ENCODE assay signal across 8 mouse cellular contexts in genomic region chr4:130861653-130862208, GRCm38 (mm10). TPM values are rescaled to one million over a fixed set of nuclear protein-coding genes. Genes with fewer than 3 reads are reported as not detected.
A peak's percentile ranks its signal among the peaks of the same experiment; 100 is the strongest.
DNase-seq lines count a peak whose midpoint lies in the region; ATAC-seq and TF ChIP-seq lines count a peak whose summit lies in the region.

No protein-coding gene starts in this region.

- peak; percentile 64 for TF ChIP-seq POLR2A in cortical plate, adult 2 months (IDR thresholded peaks at IDR 0.05; ENCODE audit: extremely low read depth, insufficient read depth, low read length)

- H3K27me3 ChIP-seq in intestine, postnatal 0 days (replicated peaks; ENCODE audit: control insufficient read depth, insufficient read depth, low read length), result 0 out of 2 replicates have a peak, but pooled peaks cover 10% of the 10 kb centered on the region
- H3K27me3 ChIP-seq in midbrain, embryonic 14.5 days (ENCODE audit: control insufficient read depth, insufficient read depth, low read length), result peaks cover 12% of the 10 kb centered on the region; the same call in 1 of the 2 replicates

- H3K9me3 ChIP-seq in intestine, postnatal 0 days (ENCODE audit: control insufficient read depth), result no peaks in the 10 kb centered on the region
- no peaks in the 10 kb centered on the region for H3K9me3 ChIP-seq in midbrain, embryonic 14.5 days (ENCODE audit: control insufficient read depth, low read length)

- peak overlapping the region; percentile 18; the same call in 1 of the 2 replicates for H3K9ac ChIP-seq in intestine, postnatal 0 days (ENCODE audit: low read depth, low read length)
- H3K9ac ChIP-seq in midbrain, embryonic 14.5 days (replicated peaks; ENCODE audit: low read length), result peak overlapping the region; percentile 52

- H3K36me3 ChIP-seq in intestine, postnatal 0 days (ENCODE audit: control insufficient read depth, insufficient read depth), result no peaks in the 10 kb centered on the region
- H3K36me3 ChIP-seq in midbrain, embryonic 14.5 days (ENCODE audit: control insufficient read depth, insufficient read depth, low read length), result no peaks in the 10 kb centered on the region

- no peak overlapping the region for H3K4me3 ChIP-seq in cortical plate, adult 2 months (ENCODE audit: insufficient read depth, low read length)
- H3K4me3 ChIP-seq in intestine, postnatal 0 days (ENCODE audit: low read depth, low read length), result no peak overlapping the region
- H3K4me3 ChIP-seq in midbrain, embryonic 14.5 days (replicated peaks; ENCODE audit: low read depth, low read length), result peak overlapping the region; percentile 25

- H3K4me1 ChIP-seq in cortical plate, adult 2 months (ENCODE audit: control insufficient read depth, insufficient read depth, low read length), result peaks cover 15% of the 10 kb centered on the region
- no peaks in the 10 kb centered on the region for H3K4me1 ChIP-seq in intestine, postnatal 0 days (replicated peaks; ENCODE audit: control insufficient read depth, insufficient read depth, low read length)
- peaks cover 42% of the 10 kb centered on the region for H3K4me1 ChIP-seq in midbrain, embryonic 14.5 days (ENCODE audit: control insufficient read depth, insufficient read depth, low read length)

- 4% methylated on average over 30 of the region's 30 CpGs for WGBS in intestine, postnatal 0 days
- 2% methylated on average over 30 of the region's 30 CpGs for WGBS in midbrain, embryonic 14.5 days

- DNase-seq in adrenal gland, adult 8-10 months, result peak; percentile 90
- peak; percentile 61 for DNase-seq in gastrocnemius, postnatal 25 days
- DNase-seq in left cerebral cortex, postnatal 10 days (ENCODE audit: extremely low spot score in 1 of 2, low spot score in 2 of 2), result peak; percentile 93 to 95
- DNase-seq in midbrain, embryonic 14.5 days, result peak; percentile 94
- DNase-seq in testis, postnatal 14 days (ENCODE audit: low spot score), result peak; percentile 58

- intact Hi-C loops in left cerebral cortex, postnatal 10 days (cut with DNase I), result no loop called here

- H3K27ac ChIP-seq in cortical plate, adult 2 months (ENCODE audit: insufficient read depth, low read length), result peak overlapping the region; percentile 58
- no peak overlapping the region for H3K27ac ChIP-seq in intestine, postnatal 0 days (ENCODE audit: low read depth, low read length)
- H3K27ac ChIP-seq in midbrain, embryonic 14.5 days (replicated peaks; ENCODE audit: low read depth, low read length), result peak overlapping the region; percentile 74

- TF ChIP-seq CTCF in cortical plate, adult 2 months (IDR thresholded peaks at IDR 0.05; ENCODE audit: extremely low read depth, insufficient read depth, low read length), result no peak
- TF ChIP-seq CTCF in intestine, postnatal 0 days (IDR thresholded peaks at IDR 0.05; ENCODE audit: low read depth), result peak; percentile 33; the same call in 1 of the 2 replicates

- H3K4me2 ChIP-seq in intestine, postnatal 0 days (replicated peaks; ENCODE audit: low read depth), result peak overlapping the region; percentile 45
- peak overlapping the region; percentile 60 for H3K4me2 ChIP-seq in midbrain, embryonic 14.5 days (ENCODE audit: low read length)

- ATAC-seq in intestine, postnatal 0 days, result peak; percentile 48
- peak; percentile 87 for ATAC-seq in midbrain, embryonic 14.5 days (ENCODE audit: low FRiP score, low TSS enrichment)
- no peak for ATAC-seq in erythroid progenitor cell, adult 5-6 weeks (replicated peaks; ENCODE audit: low FRiP score, poor library complexity, severe bottlenecking)

RNA-seq across cellular contexts. Expression of gene Laptm5, which starts 51.2 kb away (rescaled TPM):
- total RNA-seq in adrenal gland, adult 8-10 months (2022), result 10 to 100 TPM; 21.1 to 57.8 (median 37.6) TPM
- polyA plus RNA-seq in cortical plate, adult 2 months (2012; rRNA removed), result 66.8 and 71.4 TPM in 2 replicates
- total RNA-seq in gastrocnemius, postnatal 25 days (2021), result 1 to 10 TPM; 3.1 to 6.7 TPM
- polyA plus RNA-seq in intestine, postnatal 0 days (2015; fragmentation: Nextera tagmentation; extraction: Ambion mirVana), result 25.7 and 27.7 TPM in 2 replicates
- total RNA-seq in left cerebral cortex, postnatal 10 days (2021), result 10 to 100 TPM; 30.9 to 31.2 TPM
- 14.3 and 31.7 TPM in 2 replicates for polyA plus RNA-seq in midbrain, embryonic 14.5 days (2014; fragmentation: Nextera tagmentation; extraction: Ambion mirVana)
- 141 and 163 TPM in 2 replicates for total RNA-seq in erythroid progenitor cell, adult 5-6 weeks (2015; ENCODE audit: low replicate concordance)
- total RNA-seq in erythroid progenitor cell, adult 5-6 weeks (2017; ENCODE audit: low replicate concordance), result 32.7 and 33.9 TPM in 2 replicates
